Mouse (Mus musculus) activated CD4-positive, CD25-positive, alpha-beta regulatory T cell (primary cell): ENCODE measurements around the gene Kmt5b. TPM values are rescaled to one million over a fixed set of nuclear protein-coding genes. Genes with fewer than 3 reads are reported as not detected.

ENCODE experiments used
- polyA plus RNA-seq, 2 experiments: library from polyadenylated mRNA; unstranded; fragments of 100-300 nt; shearing (Covaris generic); gene quantifications; one replicate each; pipeline ENCODE4 v1.2.1; 2017

Kmt5b gene
- 10 to 100 TPM; 62.5 to 74.5 TPM for polyA plus RNA-seq

GRCm38 (mm10) chr19:3767276-3767780 is at the start of gene Kmt5b:
TSS of gene Kmt5b (plus strand) at chr19:3767421.

GRCm38 (mm10) chr19:3851502-3851962 is 84.3 kb downstream of the Kmt5b start, which contains the start of gene Chka:
TSS of gene Chka (plus strand) at chr19:3851773.

Other genes with a start within 250 kb of the Kmt5b start
- gene Ppp6r3, start 191.7 kb upstream of the Kmt5b start, polyA plus RNA-seq: 10 to 100 TPM; 64.7 to 66.8 TPM
- gene Lrp5, start 80.9 kb upstream of the Kmt5b start, polyA plus RNA-seq: under 1 TPM; 0.26 to 0.59 TPM
- 1 to 10 TPM; 3.4 to 5.3 TPM for gene 1810055G02Rik, start 59.1 kb upstream of the Kmt5b start, polyA plus RNA-seq
- gene Chka, start 84.4 kb downstream of the Kmt5b start, polyA plus RNA-seq: 10 to 100 TPM in 1 of 2 experiments, 1 to 10 TPM in 1; 7.6 to 13.0 TPM
- gene Tcirg1, start 139.7 kb downstream of the Kmt5b start, polyA plus RNA-seq: 10 to 100 TPM; 58.6 to 70.8 TPM
- 100 to 1,000 TPM; 218 to 241 TPM for gene Ndufs8, start 145.4 kb downstream of the Kmt5b start, polyA plus RNA-seq
- gene Aldh3b1, start 162.4 kb downstream of the Kmt5b start, polyA plus RNA-seq: 1 to 10 TPM in 1 of 2 experiments, under 1 TPM in 1; 0.63 to 1.3 TPM
- 10 to 100 TPM; 24.4 to 40.8 TPM for gene Unc93b1, start 167.8 kb downstream of the Kmt5b start, polyA plus RNA-seq
- under 1 TPM in 1 of 2 experiments, not detected in 1; 0.20 TPM for gene Aldh3b3, start 191.2 kb downstream of the Kmt5b start, polyA plus RNA-seq
- not detected for gene Aldh3b2, start 204.9 kb downstream of the Kmt5b start, polyA plus RNA-seq
- gene Acy3, start 219.1 kb downstream of the Kmt5b start, polyA plus RNA-seq: under 1 TPM in 1 of 2 experiments, not detected in 1; 0.66 TPM
- gene Tbx10, start 225.3 kb downstream of the Kmt5b start, polyA plus RNA-seq: under 1 TPM in 1 of 2 experiments, not detected in 1; 0.12 TPM
- 10 to 100 TPM; 11.5 to 24.3 TPM for gene Nudt8, start 233.2 kb downstream of the Kmt5b start, polyA plus RNA-seq
- 1 to 10 TPM in 1 of 2 experiments, under 1 TPM in 1; 0.42 to 2.4 TPM for gene Gm49405, start 233.2 kb downstream of the Kmt5b start, polyA plus RNA-seq
- 1 to 10 TPM in 1 of 2 experiments, under 1 TPM in 1; 0.52 to 4.1 TPM for gene Doc2g, start 235.9 kb downstream of the Kmt5b start, polyA plus RNA-seq
- 100 to 1,000 TPM; 134 to 170 TPM for gene Ndufv1, start 245.4 kb downstream of the Kmt5b start, polyA plus RNA-seq